Mouse (Mus musculus) forebrain, embryonic 11.5 days (tissue): ENCODE data around the gene Dlgap1. TPM values are rescaled to one million over a fixed set of nuclear protein-coding genes. Genes with fewer than 3 reads are reported as not detected.
A peak's percentile ranks its signal among the peaks of the same experiment; 100 is the strongest.
"Not testable (repeated sequence)": the region's sequence is repeated elsewhere in the genome, so short reads cannot be mapped to it uniquely, and the experiment has no call there.

Source experiments
- ATAC-seq: fragments of 200-750 bp; cut with Nextera tagmentation; replicated peaks from 2 replicates; pipeline ENCODE4 v1.8.0; 2017; ENCODE audit warnings: moderate TSS enrichment; ENCODE audit not compliant: low FRiP score
- DNase-seq: peaks from one replicate; pipeline ENCODE4 v3.0.0-alpha.2; 2017; ENCODE audit warnings: low spot score
- H3K27ac ChIP-seq: fragments of 300-500 bp; sonication (generic); 2 replicates; pipeline ENCODE4 v1.5.1; 2014; ENCODE audit warnings: low read depth, low read length
- H3K27me3 ChIP-seq: fragments of 300-500 bp; sonication (generic); 2 replicates; pipeline ENCODE4 v1.6.1; 2014; ENCODE audit warnings: mild to moderate bottlenecking, low read length, mixed read lengths; ENCODE audit not compliant: control insufficient read depth, insufficient read depth
- H3K36me3 ChIP-seq: fragments of 300-500 bp; sonication (generic); 2 replicates; pipeline ENCODE4 v1.6.1; 2014; ENCODE audit warnings: mild to moderate bottlenecking, low read length, moderate library complexity, mixed read lengths; ENCODE audit not compliant: control insufficient read depth, insufficient read depth
- H3K4me1 ChIP-seq: fragments of 300-500 bp; sonication (generic); replicated peaks from 2 replicates; pipeline ENCODE4 v1.6.1; 2014; ENCODE audit warnings: low read length, mixed read lengths; ENCODE audit not compliant: control insufficient read depth, insufficient read depth
- H3K4me2 ChIP-seq: fragments of 300-500 bp; sonication (generic); 2 replicates; pipeline ENCODE4 v1.6.1; 2014; ENCODE audit warnings: low read depth, mild to moderate bottlenecking, low read length, moderate library complexity, mixed read lengths; ENCODE audit not compliant: severe bottlenecking
- H3K4me3 ChIP-seq: fragments of 300-500 bp; sonication (generic); 2 replicates; pipeline ENCODE4 v1.5.1; 2014; ENCODE audit warnings: low read depth, low read length
- H3K9ac ChIP-seq: fragments of 300-500 bp; sonication (generic); 2 replicates; pipeline ENCODE4 v1.6.1; 2014; ENCODE audit warnings: low read length
- H3K9me3 ChIP-seq: fragments of 300-500 bp; sonication (generic); 2 replicates; pipeline ENCODE4 v1.6.1; 2016; ENCODE audit warnings: low read length, mixed read lengths; ENCODE audit not compliant: control insufficient read depth
- WGBS: fragments of 180-500 bp; shearing (Covaris S2); extraction: QIAGEN DNeasy Blood & Tissue Kit; methylation state at CpG from one replicate; pipeline ENCODE4 v1.1.7; 2014; 5-methylcytosine and 5-hydroxymethylcytosine counted together
- polyA plus RNA-seq: library from polyadenylated mRNA; unstranded; fragments of >200 nt; fragmentation: Nextera tagmentation; extraction: Ambion mirVana; gene quantifications from 2 replicates; pipeline ENCODE4 v1.2.1, GENCODE M21; 2014

Dlgap1 gene
- polyA plus RNA-seq, 1 experiment from 2014 or later: 3.0 TPM

- H3K4me1 ChIP-seq: peaks cover 3% of the 10 kb centered on the region
- no peak overlapping the region for H3K4me3 ChIP-seq
- no peaks in the 10 kb centered on the region for H3K27me3 ChIP-seq
- H3K9ac ChIP-seq: no peak overlapping the region
- H3K27ac ChIP-seq: no peak overlapping the region
- no peaks in the 10 kb centered on the region for H3K36me3 ChIP-seq
- no peak overlapping the region for H3K4me2 ChIP-seq
- DNase-seq (peak; percentile 35), ATAC-seq (no peak)
- WGBS: 88% methylated on average over 23 of the region's 23 CpGs
- no peaks in the 10 kb centered on the region for H3K9me3 ChIP-seq
Observed at GRCm38 (mm10) chr17:70829943-70830715, 861.3 kb downstream of the Dlgap1 start.

GRCm38 (mm10) chr17:70831591-70831990, 862.7 kb downstream of the Dlgap1 start:
- Histone ChIP-seq H3K36me3 (no peaks in the 10 kb centered on the region), H3K9ac (no peak overlapping the region), H3K27me3 (no peaks in the 10 kb centered on the region), H3K4me1 (peaks cover 4% of the 10 kb centered on the region), H3K4me2 (no peak overlapping the region), H3K9me3 (no peaks in the 10 kb centered on the region), H3K4me3 (no peak overlapping the region), H3K27ac (no peak overlapping the region)
- no peak for ATAC-seq
- peak; percentile 40 for DNase-seq
- 93% methylated on average over 4 of the region's 4 CpGs for WGBS

- Histone ChIP-seq H3K36me3 (no peaks in the 10 kb centered on the region), H3K27me3 (no peaks in the 10 kb centered on the region), H3K27ac (no peak overlapping the region), H3K9me3 (no peaks in the 10 kb centered on the region), H3K4me1 (peaks cover 5% of the 10 kb centered on the region), H3K4me2 (no peak overlapping the region), H3K9ac (no peak overlapping the region), H3K4me3 (no peak overlapping the region)
- DNase-seq: peak; percentile 26
- ATAC-seq: no peak
- WGBS: 89% methylated on average over 9 of the region's 9 CpGs
Observed at GRCm38 (mm10) chr17:70832544-70832943, 863.7 kb downstream of the Dlgap1 start.

DNA sequence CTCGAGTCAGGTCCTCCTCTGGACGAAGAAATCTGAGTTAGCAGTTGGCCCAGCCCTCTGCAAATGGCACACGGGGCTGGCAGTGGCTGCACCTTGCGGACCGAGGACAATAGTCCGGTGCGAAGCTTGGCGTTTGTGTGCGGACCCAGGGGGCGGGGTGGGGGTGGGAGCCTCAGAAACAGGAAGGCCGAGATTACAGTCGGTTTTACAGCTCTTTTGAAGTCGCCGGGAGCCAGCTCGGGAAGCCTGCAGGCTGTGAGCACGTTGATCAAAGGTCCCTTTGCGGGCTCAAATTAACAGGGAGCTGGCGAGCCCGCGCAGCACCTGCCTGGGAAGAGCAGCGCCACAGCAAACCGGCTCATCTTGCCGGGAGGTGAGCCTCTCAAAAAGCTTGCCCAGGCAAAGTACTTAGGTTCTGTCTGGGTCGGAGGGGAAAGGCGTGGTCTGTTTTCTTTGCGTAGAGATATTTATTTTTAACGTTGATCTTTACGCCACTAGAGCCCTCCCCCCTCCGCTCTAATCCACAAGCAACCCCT, 865.6 kb downstream of the Dlgap1 start:
- WGBS: under 1% methylated on average over 29 of the region's 29 CpGs
- peak; percentile 70 for DNase-seq
- H3K27me3 ChIP-seq: no peaks in the 10 kb centered on the region
- peak overlapping the region; percentile 34 for H3K4me3 ChIP-seq
- H3K27ac ChIP-seq: peak overlapping the region; percentile 37; the same call in 1 of the 2 replicates
- H3K36me3 ChIP-seq: no peaks in the 10 kb centered on the region
- H3K4me2 ChIP-seq: peak overlapping the region; percentile 83
- peaks cover 5% of the 10 kb centered on the region for H3K4me1 ChIP-seq
- peak; percentile 69 for ATAC-seq
- H3K9me3 ChIP-seq: no peaks in the 10 kb centered on the region
- H3K9ac ChIP-seq: peak overlapping the region; percentile 57

- Histone ChIP-seq H3K27ac (no peak overlapping the region), H3K27me3 (no peaks in the 10 kb centered on the region), H3K9ac (peak overlapping the region; percentile 57; the same call in 1 of the 2 replicates), H3K4me3 (peak overlapping the region; percentile 34), H3K36me3 (no peaks in the 10 kb centered on the region), H3K9me3 (no peaks in the 10 kb centered on the region), H3K4me2 (peak overlapping the region; percentile 83), H3K4me1 (peaks cover 5% of the 10 kb centered on the region)
- under 1% methylated on average over 10 of the region's 10 CpGs for WGBS
- peak; percentile 40; the same call in 1 of the 2 replicates for ATAC-seq
- DNase-seq: no peak
Observed at GRCm38 (mm10) chr17:70835071-70835790, 866.4 kb downstream of the Dlgap1 start.

DNA sequence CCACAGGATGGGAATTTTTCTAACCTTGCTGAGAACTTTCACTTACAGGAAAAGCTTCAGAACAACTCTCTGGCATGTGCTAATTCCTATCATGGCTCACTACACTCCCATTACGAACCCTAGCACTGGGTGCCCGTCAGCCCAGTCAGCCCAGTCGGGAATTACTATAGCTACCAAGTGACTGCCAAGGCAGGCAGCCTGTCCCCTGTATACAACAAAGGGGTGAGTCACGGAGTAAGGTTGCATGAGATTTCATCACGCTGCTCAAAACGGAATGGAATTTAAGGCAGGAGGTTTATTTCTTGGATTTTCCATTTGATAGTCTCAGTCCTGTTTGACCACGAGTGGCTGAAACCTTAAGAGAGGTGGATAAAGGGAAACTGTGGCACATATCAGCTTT, 867.9 kb downstream of the Dlgap1 start:
- ATAC-seq (no peak), DNase-seq (no peak)
- H3K4me3 ChIP-seq: no peak overlapping the region
- 42% methylated on average over 7 of the region's 7 CpGs for WGBS
- H3K9ac ChIP-seq: no peak overlapping the region
- H3K4me2 ChIP-seq: no peak overlapping the region
- H3K27me3 ChIP-seq: no peaks in the 10 kb centered on the region
- no peaks in the 10 kb centered on the region; the same call in 1 of the 2 replicates for H3K36me3 ChIP-seq
- H3K4me1 ChIP-seq: peaks cover 5% of the 10 kb centered on the region
- no peaks in the 10 kb centered on the region for H3K9me3 ChIP-seq
- no peak overlapping the region for H3K27ac ChIP-seq

DNA sequence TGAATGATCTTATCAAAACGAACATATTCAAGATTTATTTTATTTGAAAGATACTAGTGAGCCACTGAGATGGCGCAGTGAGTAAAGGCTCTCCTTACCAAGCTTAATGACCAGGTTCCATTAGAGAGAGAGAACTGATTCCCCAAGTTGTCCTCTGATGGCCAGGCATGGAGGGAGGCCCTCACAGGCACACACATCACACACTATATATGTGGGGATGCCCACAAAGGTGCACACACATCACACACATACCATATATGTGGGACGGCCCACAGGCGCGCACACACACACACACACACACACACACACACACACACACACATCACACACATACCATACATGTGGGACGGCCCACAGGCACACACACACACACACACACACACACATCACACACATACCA, 868.6 kb downstream of the Dlgap1 start:
- H3K36me3 ChIP-seq, H3K4me1 ChIP-seq, H3K9me3 ChIP-seq, ATAC-seq, H3K4me2 ChIP-seq, H3K9ac ChIP-seq, H3K4me3 ChIP-seq, DNase-seq, H3K27me3 ChIP-seq, H3K27ac ChIP-seq: not testable (repeated sequence)
- WGBS: 87% methylated on average over 6 of the region's 6 CpGs

GRCm38 (mm10) chr17:70838031-70838430, 869.2 kb downstream of the Dlgap1 start:
- H3K27me3 ChIP-seq: no peaks in the 10 kb centered on the region
- 85% methylated on average over 7 of the region's 7 CpGs for WGBS
- H3K4me3 ChIP-seq: no peak overlapping the region
- H3K36me3 ChIP-seq: no peaks in the 10 kb centered on the region; the same call in 1 of the 2 replicates
- ATAC-seq: no peak
- peaks cover 5% of the 10 kb centered on the region for H3K4me1 ChIP-seq
- H3K27ac ChIP-seq: no peak overlapping the region
- H3K9ac ChIP-seq: no peak overlapping the region
- H3K4me2 ChIP-seq: no peak overlapping the region
- H3K9me3 ChIP-seq: no peaks in the 10 kb centered on the region
- DNase-seq: no peak
